ENCODE assay signal across 33 mouse cellular contexts in genomic region chr9:51272102-51272501, GRCm38 (mm10). TPM values are rescaled to one million over a fixed set of nuclear protein-coding genes. Genes with fewer than 3 reads are reported as not detected.
DNase-seq lines count a peak whose midpoint lies in the region; ATAC-seq and TF ChIP-seq lines count a peak whose summit lies in the region.
"Had no signal": no experiment of that assay in that cellular context is flagged by ENCODE, and none has a peak within 500 bp of the region (broad histone marks: within the 10 kb centered on the region; RNA-seq: fewer than 3 reads in every experiment).

No protein-coding gene starts in this region.

- peak; percentile 57 for DNase-seq in heart, adult 11 months
- no peak for DNase-seq in heart, postnatal 10 days
- no peak for DNase-seq in lung, postnatal 0 days (ENCODE audit: low spot score)
- DNase-seq in lung, postnatal 36 days, result no peak
- DNase-seq in stomach, postnatal 0 days (ENCODE audit: low spot score), result no peak
- DNase-seq in right cerebral cortex, adult 18-20 months, result no peak
- DNase-seq: adrenal gland, adult 8-10 months; adrenal gland, postnatal 25 days; cerebellum, adult 11-12 months; cerebellum, adult 8-10 months; cerebellum, postnatal 10 days; cerebellum, postnatal 36 days; embryo, embryonic 11 days; gastrocnemius, postnatal 36 days; heart, postnatal 36 days had no signal

- ATAC-seq in lung, postnatal 0 days, result no peak
- peak; percentile 60 for ATAC-seq in stomach, postnatal 0 days (ENCODE audit: low FRiP score, low TSS enrichment)
- ATAC-seq: activated CD4-positive, CD25-positive, alpha-beta regulatory T cell, adult 4 months; forebrain, embryonic 15.5 days; hindbrain, postnatal 0 days had no signal

- H3K4me2 ChIP-seq in lung, postnatal 0 days (replicated peaks; ENCODE audit: low read depth, low read length), result no peak overlapping the region
- no peak overlapping the region for H3K4me2 ChIP-seq in stomach, postnatal 0 days (replicated peaks; ENCODE audit: low read depth)
- H3K4me2 ChIP-seq: embryonic facial prominence, embryonic 13.5 days; forebrain, embryonic 12.5 days; forebrain, embryonic 15.5 days; heart, embryonic 11.5 days; hindbrain, embryonic 14.5 days had no signal

- H3K9me3 ChIP-seq in lung, postnatal 0 days (ENCODE audit: low read length), result no peaks in the 10 kb centered on the region
- H3K9me3 ChIP-seq in stomach, postnatal 0 days (ENCODE audit: control insufficient read depth, low read length), result no peaks in the 10 kb centered on the region
- H3K9me3 ChIP-seq: embryonic facial prominence, embryonic 10.5 days; embryonic facial prominence, embryonic 13.5 days; forebrain, embryonic 12.5 days; forebrain, embryonic 15.5 days had no signal

- TF ChIP-seq CTCF in lung, postnatal 0 days (IDR thresholded peaks at IDR 0.05), result no peak
- TF ChIP-seq CTCF in stomach, postnatal 0 days (IDR thresholded peaks at IDR 0.05; ENCODE audit: low read depth), result no peak

- intact Hi-C loops in heart, postnatal 10 days (cut with DNase I), result no loop called here

- TF ChIP-seq EP300 in lung, postnatal 0 days (IDR thresholded peaks at IDR 0.05), result no peak
- TF ChIP-seq EP300 in stomach, postnatal 0 days (optimal IDR thresholded peaks at IDR 0.05), result no peak

- no peaks in the 10 kb centered on the region for H3K36me3 ChIP-seq in lung, postnatal 0 days (ENCODE audit: insufficient read depth, low read length)
- H3K36me3 ChIP-seq in stomach, postnatal 0 days (ENCODE audit: control insufficient read depth, insufficient read depth, low read length), result no peaks in the 10 kb centered on the region
- H3K36me3 ChIP-seq: embryonic facial prominence, embryonic 10.5 days; embryonic facial prominence, embryonic 13.5 days; forebrain, embryonic 12.5 days; forebrain, embryonic 15.5 days had no signal

- no peaks in the 10 kb centered on the region for H3K27me3 ChIP-seq in lung, postnatal 0 days (replicated peaks; ENCODE audit: insufficient read depth, low read length)
- no peaks in the 10 kb centered on the region for H3K27me3 ChIP-seq in stomach, postnatal 0 days (ENCODE audit: control insufficient read depth, insufficient read depth, low read length)
- H3K27me3 ChIP-seq: embryonic facial prominence, embryonic 13.5 days; forebrain, embryonic 15.5 days had no signal

- H3K4me3 ChIP-seq in lung, postnatal 0 days (ENCODE audit: low read depth, low read length), result no peak overlapping the region
- H3K4me3 ChIP-seq in stomach, postnatal 0 days (ENCODE audit: low read depth, low read length), result no peak overlapping the region
- H3K4me3 ChIP-seq: embryonic facial prominence, embryonic 10.5 days; embryonic facial prominence, embryonic 13.5 days; erythroblast, embryonic 14.5 days; forebrain, embryonic 12.5 days; forebrain, embryonic 15.5 days had no signal

- peaks cover 15% of the 10 kb centered on the region; the same call in 1 of the 2 replicates for H3K4me1 ChIP-seq in lung, postnatal 0 days (ENCODE audit: insufficient read depth, low read depth, low read length)
- H3K4me1 ChIP-seq in stomach, postnatal 0 days (replicated peaks; ENCODE audit: control insufficient read depth, insufficient read depth), result no peaks in the 10 kb centered on the region
- H3K4me1 ChIP-seq: embryonic facial prominence, embryonic 13.5 days; forebrain, embryonic 12.5 days had no signal

- no peak overlapping the region for H3K9ac ChIP-seq in lung, postnatal 0 days (replicated peaks; ENCODE audit: low read depth)
- H3K9ac ChIP-seq in stomach, postnatal 0 days (ENCODE audit: low read length), result no peak overlapping the region
- H3K9ac ChIP-seq: embryonic facial prominence, embryonic 13.5 days; forebrain, embryonic 12.5 days; forebrain, embryonic 15.5 days; hindbrain, embryonic 14.5 days had no signal

- WGBS in lung, postnatal 0 days, result 39% methylated on average over 5 of the region's 5 CpGs
- 46% methylated on average over 5 of the region's 5 CpGs for WGBS in stomach, postnatal 0 days

- H3K27ac ChIP-seq in lung, postnatal 0 days (ENCODE audit: low read length), result peak overlapping the region; percentile 32; the same call in 1 of the 2 replicates
- H3K27ac ChIP-seq in stomach, postnatal 0 days (replicated peaks), result no peak overlapping the region; the same call in 1 of the 2 replicates
- H3K27ac ChIP-seq: embryonic facial prominence, embryonic 10.5 days; embryonic facial prominence, embryonic 13.5 days; forebrain, embryonic 12.5 days; forebrain, embryonic 15.5 days; hindbrain, embryonic 14.5 days; hindbrain, postnatal 0 days had no signal

RNA-seq across cellular contexts. Expression of gene Colca2, which starts 6.3 kb away (rescaled TPM):
- total RNA-seq in heart, postnatal 10 days (2021), result 1 to 10 TPM; 1.3 to 1.5 TPM
- polyA plus RNA-seq in lung, postnatal 0 days (2015; fragmentation: Nextera tagmentation; extraction: Ambion mirVana), result 8.3 and 9.2 TPM in 2 replicates
- polyA plus RNA-seq in stomach, postnatal 0 days (2015; fragmentation: Nextera tagmentation; extraction: Ambion mirVana), result 11.1 and 11.2 TPM in 2 replicates
- total RNA-seq: granulocyte monocyte progenitor cell, adult 5-6 weeks had no signal
- polyA plus RNA-seq: activated CD4-positive, CD25-positive, alpha-beta regulatory T cell, adult 4 months; erythroblast, embryonic 14.5 days had no signal

RNA-seq across cellular contexts. Expression of gene 1810046K07Rik, which starts 56.6 kb away (rescaled TPM):
- not detected for total RNA-seq in heart, postnatal 10 days (2021)
- 0.20 and 0.24 TPM in 2 replicates for polyA plus RNA-seq in lung, postnatal 0 days (2015; fragmentation: Nextera tagmentation; extraction: Ambion mirVana)
- polyA plus RNA-seq in stomach, postnatal 0 days (2015; fragmentation: Nextera tagmentation; extraction: Ambion mirVana), result 0.23 and 0.27 TPM in 2 replicates
- total RNA-seq: adrenal gland, postnatal 25 days; ES-E14; gastrocnemius, adult 8-10 months; gastrocnemius, postnatal 36 days; granulocyte monocyte progenitor cell, adult 5-6 weeks; heart, adult 8-10 months; heart, postnatal 36 days; hindbrain, postnatal 0 days had no signal
- polyA plus RNA-seq: activated CD4-positive, CD25-positive, alpha-beta regulatory T cell, adult 4 months; brain, embryonic 14.5 days; cortical plate, adult 2 months; embryonic facial prominence, embryonic 10.5 days; embryonic facial prominence, embryonic 13.5 days; forebrain, embryonic 12.5 days; forebrain, embryonic 15.5 days; heart, embryonic 11.5 days; heart, embryonic 14.5 days; heart, postnatal 0 days; hindbrain, embryonic 11.5 days; hindbrain, embryonic 14.5 days; hindbrain, postnatal 0 days had no signal

RNA-seq across cellular contexts. Expression of gene Pou2af1, which starts 58.6 kb away (rescaled TPM):
- total RNA-seq in heart, postnatal 10 days (2021), result under 1 TPM; 0.38 to 0.45 TPM
- polyA plus RNA-seq in lung, postnatal 0 days (2015; fragmentation: Nextera tagmentation; extraction: Ambion mirVana), result 0.29 and 0.45 TPM in 2 replicates
- 0.12 and 0.13 TPM in 2 replicates for polyA plus RNA-seq in stomach, postnatal 0 days (2015; fragmentation: Nextera tagmentation; extraction: Ambion mirVana)
- total RNA-seq: gastrocnemius, adult 8-10 months; granulocyte monocyte progenitor cell, adult 5-6 weeks had no signal
- polyA plus RNA-seq: embryonic facial prominence, embryonic 10.5 days; forebrain, embryonic 12.5 days; forebrain, embryonic 15.5 days; heart, embryonic 14.5 days; hindbrain, embryonic 11.5 days; hindbrain, embryonic 14.5 days had no signal
